12 mouse cellular contexts compared by ENCODE assay signal in the genomic region with DNA sequence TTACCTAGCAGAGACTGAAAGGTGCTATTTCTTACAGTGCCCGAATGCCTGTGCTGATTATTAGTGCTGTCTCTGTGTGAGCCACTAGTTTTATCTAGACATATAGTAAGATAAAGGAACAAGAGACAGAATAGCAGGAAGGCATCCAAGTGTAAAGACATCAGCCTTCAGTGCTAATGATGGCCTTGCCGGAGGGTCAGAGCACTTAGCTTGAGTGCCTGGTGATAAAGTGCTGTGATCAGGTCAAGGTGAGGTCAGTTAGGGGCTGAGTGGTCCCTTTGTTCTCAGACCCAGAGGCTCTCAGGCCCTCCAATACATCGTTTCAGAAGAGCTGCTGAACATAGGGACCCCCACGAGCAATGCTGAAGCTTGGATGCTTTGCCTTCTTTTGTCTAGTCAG.
DNase-seq lines count a peak whose midpoint lies in the region; ATAC-seq and TF ChIP-seq lines count a peak whose summit lies in the region.
"Had no signal": no experiment of that assay in that cellular context is flagged by ENCODE, and none has a peak within 500 bp of the region (broad histone marks: within the 10 kb centered on the region; RNA-seq: fewer than 3 reads in every experiment).

No protein-coding gene starts in this region.

- ATAC-seq in heart, embryonic 11.5 days (replicated peaks; ENCODE audit: insufficient number of reproducible peaks, low FRiP score, low TSS enrichment): peak; percentile 49; the same call in 1 of the 2 replicates
- ATAC-seq in forebrain, embryonic 12.5 days (ENCODE audit: low FRiP score): peak; percentile 77
- ATAC-seq in midbrain, embryonic 15.5 days (replicated peaks): peak; percentile 74
- no peak for ATAC-seq in lung, postnatal 0 days

- TF ChIP-seq EP300 in MEL (IDR thresholded peaks at IDR 0.05; ENCODE audit: low read depth in 1 of 2, low read length in 2 of 2): 0 out of 4 replicates have a peak, but pooled peaks of 1 of the 2 experiments have one; percentile 19
- TF ChIP-seq EP300 in lung, postnatal 0 days (IDR thresholded peaks at IDR 0.05): no peak

- no peaks in the 10 kb centered on the region for H3K36me3 ChIP-seq in heart, embryonic 11.5 days (ENCODE audit: control insufficient read depth, insufficient read depth, low read length)
- peaks cover 0 to 17% of the 10 kb centered on the region in 2 experiments; a peak in 2 of 4 replicates for H3K36me3 ChIP-seq in MEL (ENCODE audit: control insufficient read depth in 1 of 2, insufficient read depth in 2 of 2, low read length in 2 of 2)
- no peaks in the 10 kb centered on the region for H3K36me3 ChIP-seq in forebrain, embryonic 12.5 days (replicated peaks)
- no peaks in the 10 kb centered on the region for H3K36me3 ChIP-seq in midbrain, embryonic 15.5 days (replicated peaks)
- H3K36me3 ChIP-seq in lung, postnatal 0 days (ENCODE audit: insufficient read depth, low read length): no peaks in the 10 kb centered on the region
- H3K36me3 ChIP-seq: embryonic facial prominence, embryonic 13.5 days; limb, embryonic 13.5 days had no signal

- no peak overlapping the region for H3K4me3 ChIP-seq in heart, embryonic 11.5 days (ENCODE audit: low read depth, low read length)
- H3K4me3 ChIP-seq in MEL (ENCODE audit: control insufficient read depth in 1 of 2, insufficient read depth in 1 of 2, low read depth in 2 of 2, low read length in 2 of 2): no peak overlapping the region
- no peak overlapping the region for H3K4me3 ChIP-seq in forebrain, embryonic 12.5 days (replicated peaks)
- H3K4me3 ChIP-seq in midbrain, embryonic 15.5 days: no peak overlapping the region
- H3K4me3 ChIP-seq in lung, postnatal 0 days (ENCODE audit: low read depth, low read length): no peak overlapping the region
- H3K4me3 ChIP-seq: embryonic facial prominence, embryonic 13.5 days; limb, embryonic 13.5 days had no signal

- 5% methylated on average over 4 of the region's 4 CpGs for WGBS in heart, embryonic 11.5 days (ENCODE audit: insufficient replicate concordance)
- 12% methylated on average over 4 of the region's 4 CpGs for WGBS in forebrain, embryonic 12.5 days
- 16% methylated on average over 4 of the region's 4 CpGs for WGBS in midbrain, embryonic 15.5 days
- WGBS in lung, postnatal 0 days: 25% methylated on average over 4 of the region's 4 CpGs

- no peaks in the 10 kb centered on the region for H3K9me3 ChIP-seq in heart, embryonic 11.5 days (replicated peaks; ENCODE audit: control insufficient read depth, low read length)
- no peaks in the 10 kb centered on the region for H3K9me3 ChIP-seq in MEL (replicated peaks; ENCODE audit: insufficient read depth, low read length)
- H3K9me3 ChIP-seq in forebrain, embryonic 12.5 days: peaks cover 4% of the 10 kb centered on the region; the same call in 1 of the 2 replicates
- H3K9me3 ChIP-seq in midbrain, embryonic 15.5 days: no peaks in the 10 kb centered on the region
- no peaks in the 10 kb centered on the region for H3K9me3 ChIP-seq in lung, postnatal 0 days (ENCODE audit: low read length)
- H3K9me3 ChIP-seq: embryonic facial prominence, embryonic 13.5 days; limb, embryonic 13.5 days had no signal

- TF ChIP-seq RAD21 in MEL (IDR thresholded peaks at IDR 0.05; ENCODE audit: low read depth, low read length): no peak

- TF ChIP-seq CTCF in MEL (IDR thresholded peaks at IDR 0.05 in 2 of 3, conservative IDR thresholded peaks at IDR 0.05 in 1 of 3; ENCODE audit: control insufficient read depth in 1 of 3, insufficient read depth in 1 of 3, low read depth in 2 of 3, low read length in 3 of 3, poor library complexity in 1 of 3, severe bottlenecking in 1 of 3): no peak
- TF ChIP-seq CTCF in lung, postnatal 0 days (IDR thresholded peaks at IDR 0.05): no peak

- peak overlapping the region; percentile 42; the same call in 1 of the 2 replicates for H3K27ac ChIP-seq in heart, embryonic 11.5 days (ENCODE audit: low read depth, low read length)
- H3K27ac ChIP-seq in MEL (ENCODE audit: control insufficient read depth, low read depth, low read length): no peak overlapping the region
- H3K27ac ChIP-seq in forebrain, embryonic 12.5 days: peak overlapping the region; percentile 57; the same call in 1 of the 2 replicates
- peak overlapping the region; percentile 35; the same call in 1 of the 2 replicates for H3K27ac ChIP-seq in midbrain, embryonic 15.5 days
- H3K27ac ChIP-seq in lung, postnatal 0 days (ENCODE audit: low read length): no peak overlapping the region
- H3K27ac ChIP-seq: embryonic facial prominence, embryonic 13.5 days; limb, embryonic 13.5 days; macrophage had no signal

- no peak overlapping the region for H3K9ac ChIP-seq in heart, embryonic 11.5 days (ENCODE audit: low read depth, low read length)
- no peak overlapping the region for H3K9ac ChIP-seq in MEL (ENCODE audit: control insufficient read depth, low read depth, low read length, poor library complexity, severe bottlenecking)
- no peak overlapping the region for H3K9ac ChIP-seq in forebrain, embryonic 12.5 days
- no peak overlapping the region for H3K9ac ChIP-seq in midbrain, embryonic 15.5 days
- no peak overlapping the region for H3K9ac ChIP-seq in lung, postnatal 0 days (replicated peaks; ENCODE audit: low read depth)
- H3K9ac ChIP-seq: embryonic facial prominence, embryonic 13.5 days; limb, embryonic 13.5 days had no signal

- no peak for DNase-seq in heart, adult 18-20 months
- no peak for DNase-seq in MEL (ENCODE audit: low read depth, low spot score)
- DNase-seq in cerebellum, postnatal 4 days (ENCODE audit: low spot score in 2 of 2): no peak
- DNase-seq in lung, postnatal 14 days: no peak
- DNase-seq in lung, postnatal 0 days (ENCODE audit: low spot score): no peak
- DNase-seq: gastrocnemius, postnatal 10 days had no signal

- H3K27me3 ChIP-seq in heart, embryonic 11.5 days (ENCODE audit: control insufficient read depth, insufficient read depth, low read length): no peaks in the 10 kb centered on the region
- no peaks in the 10 kb centered on the region for H3K27me3 ChIP-seq in MEL (ENCODE audit: control insufficient read depth in 1 of 2, insufficient read depth in 2 of 2, low read length in 2 of 2)
- H3K27me3 ChIP-seq in forebrain, embryonic 12.5 days: no peaks in the 10 kb centered on the region
- no peaks in the 10 kb centered on the region for H3K27me3 ChIP-seq in midbrain, embryonic 15.5 days (replicated peaks)
- H3K27me3 ChIP-seq in lung, postnatal 0 days (replicated peaks; ENCODE audit: insufficient read depth, low read length): no peaks in the 10 kb centered on the region
- H3K27me3 ChIP-seq: embryonic facial prominence, embryonic 13.5 days; limb, embryonic 13.5 days had no signal

- H3K4me1 ChIP-seq in heart, embryonic 11.5 days (ENCODE audit: control insufficient read depth, insufficient read depth, low read length): peaks cover 7% of the 10 kb centered on the region
- H3K4me1 ChIP-seq in MEL (ENCODE audit: control insufficient read depth in 1 of 2, insufficient read depth in 2 of 2, low read length in 2 of 2): peaks cover 0 to 10% of the 10 kb centered on the region in 2 experiments; a peak in 2 of 4 replicates
- H3K4me1 ChIP-seq in forebrain, embryonic 12.5 days: peaks cover 10% of the 10 kb centered on the region
- H3K4me1 ChIP-seq in midbrain, embryonic 15.5 days: peaks cover 7% of the 10 kb centered on the region; the same call in 1 of the 2 replicates
- H3K4me1 ChIP-seq in lung, postnatal 0 days (ENCODE audit: insufficient read depth, low read depth, low read length): no peaks in the 10 kb centered on the region
- H3K4me1 ChIP-seq: embryonic facial prominence, embryonic 13.5 days; limb, embryonic 13.5 days had no signal

- TF ChIP-seq POLR2A in MEL (IDR thresholded peaks at IDR 0.05; ENCODE audit: control insufficient read depth in 1 of 2, insufficient read depth in 1 of 2, low read depth in 1 of 2, low read length in 2 of 2, poor library complexity in 1 of 2): no peak

- 0 out of 2 replicates have a peak overlapping the region, but pooled peaks have one; percentile 14 for H3K4me2 ChIP-seq in heart, embryonic 11.5 days
- H3K4me2 ChIP-seq in forebrain, embryonic 12.5 days: no peak overlapping the region
- H3K4me2 ChIP-seq in midbrain, embryonic 15.5 days: no peak overlapping the region
- no peak overlapping the region for H3K4me2 ChIP-seq in lung, postnatal 0 days (replicated peaks; ENCODE audit: low read depth, low read length)
- H3K4me2 ChIP-seq: embryonic facial prominence, embryonic 13.5 days; limb, embryonic 13.5 days had no signal

- H3K79me2 ChIP-seq in MEL (ENCODE audit: control insufficient read depth, insufficient read depth, low read length, poor library complexity): no peaks in the 10 kb centered on the region; the same call in 1 of the 2 replicates

TF ChIP-seq in MEL, 35 proteins besides CTCF, POLR2A, EP300 and RAD21:
- TF ChIP-seq MXI1 (IDR thresholded peaks at IDR 0.05; ENCODE audit: low read depth, low read length) (0 out of 2 replicates have a peak, but pooled peaks have one; percentile 18), MAFK (IDR thresholded peaks at IDR 0.05; ENCODE audit: borderline replicate concordance, low read depth, low read length) (no peak), GATA1 (IDR thresholded peaks at IDR 0.05; ENCODE audit: low read depth, low read length) (peak; percentile 46; the same call in 1 of the 2 replicates), MYB (IDR thresholded peaks at IDR 0.05; ENCODE audit: low read depth, low read length) (no peak), SIN3A (IDR thresholded peaks at IDR 0.05; ENCODE audit: low read length) (no peak)

Comparison
In these comparisons a context has a peak if more than half of its experiments do, and no peak if none do; other contexts are left out.
1. H3K27ac ChIP-seq: peak in heart, embryonic 11.5 days (single experiment), forebrain, embryonic 12.5 days (single experiment) and midbrain, embryonic 15.5 days (single experiment); none in MEL (single experiment) and lung, postnatal 0 days (single experiment).